Mouse (Mus musculus) cerebellum, adult 18-20 months (tissue): ENCODE results near the gene Camta1.

ENCODE experiments used
- DNase-seq, 2 experiments: peaks; one replicate each; pipeline ENCODE4 v3.0.0; 2021

The Camta1 gene

DNA sequence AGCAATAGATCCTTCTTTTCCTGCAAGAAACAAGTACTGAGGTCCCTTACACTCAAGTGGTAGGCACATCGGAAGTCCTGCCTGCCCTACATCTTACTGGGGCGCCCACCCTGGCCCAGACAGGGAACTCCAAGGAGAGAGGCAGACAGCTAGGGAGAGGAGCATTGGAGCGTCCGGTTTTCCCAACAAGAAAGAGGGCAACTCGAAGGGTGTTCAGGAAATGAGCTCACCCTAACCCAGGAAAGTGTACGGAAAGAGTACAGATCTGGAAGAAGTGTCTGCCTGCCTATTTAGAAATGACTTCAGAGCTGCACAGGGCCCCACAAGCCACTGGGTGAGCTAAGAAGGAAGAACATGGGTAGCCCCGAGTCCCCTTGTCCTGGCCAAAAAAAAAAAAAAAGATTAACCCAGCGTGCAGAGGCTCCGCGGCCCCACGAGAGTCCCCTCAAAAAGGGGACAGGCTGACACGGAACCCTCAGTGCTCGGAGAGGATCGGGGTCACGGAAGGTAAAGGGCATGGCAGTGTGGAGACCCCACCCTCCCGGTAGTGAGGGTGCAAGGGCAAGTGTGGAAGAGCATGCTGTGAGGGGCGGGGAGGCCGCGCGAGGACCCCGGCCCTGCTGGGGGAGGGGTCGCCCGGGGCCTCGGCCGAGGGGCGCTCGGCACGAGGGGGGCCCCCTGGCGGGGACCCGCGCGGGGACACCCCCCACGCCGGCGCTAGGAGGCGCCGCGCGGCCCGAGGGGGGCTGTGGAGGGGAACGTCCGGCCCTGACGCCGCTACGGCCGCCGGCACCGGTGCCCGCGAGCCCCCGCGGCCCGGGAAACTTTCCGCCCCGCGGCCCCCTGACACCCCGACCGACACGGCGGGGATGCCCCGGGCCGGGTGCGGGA lies 990 bp downstream of the Camta1 start:
- peak; percentile 42 to 64 for DNase-seq

DNA sequence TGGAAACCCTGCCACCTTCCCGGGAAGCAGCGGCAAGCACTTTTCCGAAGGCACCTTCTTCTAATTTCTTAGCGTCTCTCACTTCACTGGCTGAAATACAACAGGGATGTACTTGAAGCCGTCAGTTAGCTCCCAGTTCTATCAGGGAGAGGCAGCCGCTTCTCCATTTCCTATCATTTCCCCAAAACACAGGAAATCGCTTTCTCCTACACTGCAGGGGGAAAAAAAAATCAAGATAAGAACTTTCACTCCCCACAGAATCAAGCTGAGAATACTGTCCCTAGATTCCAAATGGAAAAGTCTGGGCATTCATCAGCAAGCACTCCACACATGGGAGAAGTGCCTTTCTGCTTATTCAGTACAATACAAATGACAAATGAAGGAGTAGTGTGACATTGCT lies 2.4 kb downstream of the Camta1 start:
- no peak for DNase-seq

- DNase-seq = peak in 1 of 2 experiments; percentile 26
Observed at GRCm38 (mm10) chr4:151853949-151854348, 7.7 kb downstream of the Camta1 start.

GRCm38 (mm10) chr4:151851179-151851578 lies 10.5 kb downstream of the Camta1 start:
- DNase-seq = no peak

GRCm38 (mm10) chr4:151842591-151842990 lies 19.1 kb downstream of the Camta1 start:
- DNase-seq = no peak

GRCm38 (mm10) chr4:151838518-151838917 lies 23.2 kb downstream of the Camta1 start:
- DNase-seq = peak; percentile 40 to 50

GRCm38 (mm10) chr4:151835860-151836259 lies 25.8 kb downstream of the Camta1 start:
- peak in 1 of 2 experiments; percentile 50 for DNase-seq

GRCm38 (mm10) chr4:151834536-151834935 lies 27.1 kb downstream of the Camta1 start:
- DNase-seq = peak; percentile 49 to 50

- DNase-seq = peak; percentile 44 to 65
Observed at GRCm38 (mm10) chr4:151833940-151834449, 27.7 kb downstream of the Camta1 start.

DNA sequence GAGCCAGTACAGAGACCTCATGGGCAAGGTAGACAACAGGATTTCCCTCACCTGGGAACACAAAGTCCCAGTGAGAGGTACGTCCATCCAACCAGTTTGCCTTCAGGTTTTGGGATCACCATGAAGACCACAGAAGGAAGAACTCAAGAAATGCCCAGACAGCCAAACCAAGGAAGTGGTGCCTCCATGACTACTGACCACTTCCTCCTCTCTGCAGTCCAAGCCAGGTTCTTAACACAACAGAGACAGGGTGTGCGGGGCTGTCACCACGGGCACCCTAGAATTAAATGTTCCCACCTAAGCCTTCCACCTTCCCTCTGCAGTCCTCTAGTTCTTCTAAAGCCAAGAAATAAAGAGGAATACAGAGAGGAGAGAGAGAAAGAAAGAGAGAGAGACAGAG lies 33.8 kb downstream of the Camta1 start:
- DNase-seq = no peak

- DNase-seq = no peak
Observed at GRCm38 (mm10) chr4:151827356-151827755, 34.3 kb downstream of the Camta1 start.

- no peak for DNase-seq
Observed at GRCm38 (mm10) chr4:151823963-151824362, 37.7 kb downstream of the Camta1 start.

GRCm38 (mm10) chr4:151822986-151823385 lies 38.7 kb downstream of the Camta1 start:
- DNase-seq = no peak

DNA sequence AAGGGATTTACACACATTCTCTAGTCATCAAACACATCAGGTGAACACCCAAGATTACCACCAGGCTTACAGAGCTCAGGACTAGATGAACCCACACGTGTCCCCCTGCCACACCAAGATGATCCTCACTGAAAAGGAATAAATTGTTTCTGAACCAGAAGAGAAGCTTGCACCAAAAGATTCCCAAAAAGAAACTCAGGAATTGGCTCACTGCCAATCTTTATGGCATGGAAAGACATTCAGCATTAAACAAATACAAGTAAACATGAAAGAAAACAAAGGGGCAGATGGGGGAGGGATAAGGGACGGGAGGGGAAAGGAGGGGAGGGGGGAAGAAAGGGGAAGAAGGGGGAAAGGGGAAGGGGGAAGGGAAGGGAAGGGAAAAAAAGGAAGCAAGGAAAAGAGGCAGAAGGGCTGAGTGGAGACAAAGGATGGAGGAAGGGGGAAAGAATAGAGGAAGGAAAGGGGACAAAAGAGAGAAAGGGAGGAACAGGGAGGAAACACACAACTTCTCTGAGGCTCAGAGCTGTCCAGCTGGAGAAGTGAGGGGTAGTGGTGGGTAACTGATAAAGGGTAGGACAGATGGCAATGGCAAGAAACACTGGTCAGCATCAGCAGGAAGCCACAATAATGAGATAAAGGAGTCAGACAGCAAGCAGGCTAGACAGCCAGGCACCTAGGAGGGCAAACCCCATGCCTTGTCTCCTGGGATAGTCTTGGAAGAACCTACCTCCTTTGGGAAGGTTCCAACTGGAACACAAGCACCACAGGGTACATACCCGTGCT lies 43.5 kb downstream of the Camta1 start:
- no peak for DNase-seq

DNA sequence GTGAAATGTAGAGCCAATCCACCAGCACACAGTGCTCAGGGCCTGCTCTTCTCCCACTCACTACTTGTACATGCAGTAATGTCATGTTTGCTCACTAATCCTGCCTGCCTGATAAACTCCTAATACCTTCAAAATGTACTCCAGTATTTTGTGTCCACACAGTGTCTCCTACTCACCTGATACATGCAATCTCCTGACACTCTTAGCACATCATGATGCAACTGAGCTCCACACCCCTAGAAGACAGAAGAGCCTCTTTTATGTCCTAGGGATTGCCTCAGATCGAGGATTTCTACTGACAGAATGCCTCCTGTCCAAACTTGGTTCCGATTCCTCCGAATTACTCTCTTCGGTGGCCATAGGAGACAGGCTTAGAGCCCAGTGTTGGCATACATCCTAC lies 48.0 kb downstream of the Camta1 start:
- DNase-seq = no peak

GRCm38 (mm10) chr4:151805685-151806084 lies 56.0 kb downstream of the Camta1 start:
- DNase-seq = no peak

DNA sequence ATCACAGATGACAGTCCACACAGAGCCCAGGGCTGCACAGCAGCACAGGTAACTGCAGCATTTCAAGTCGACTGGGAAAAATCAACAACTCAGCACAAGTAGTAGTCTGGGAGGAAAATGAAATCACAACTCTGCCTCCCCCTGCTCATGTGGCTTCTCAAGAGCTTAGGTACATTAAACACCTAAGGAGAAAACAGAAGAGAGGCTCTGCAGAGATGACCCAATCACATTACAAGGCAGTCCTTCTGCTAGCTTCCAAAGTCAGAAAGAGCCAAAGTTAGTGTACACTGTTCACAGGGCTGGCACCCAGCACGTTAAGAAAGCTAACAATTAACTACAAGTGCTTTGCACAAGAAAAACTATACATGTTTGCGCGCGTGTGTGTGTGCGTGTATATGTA lies 56.6 kb downstream of the Camta1 start:
- no peak for DNase-seq

DNA sequence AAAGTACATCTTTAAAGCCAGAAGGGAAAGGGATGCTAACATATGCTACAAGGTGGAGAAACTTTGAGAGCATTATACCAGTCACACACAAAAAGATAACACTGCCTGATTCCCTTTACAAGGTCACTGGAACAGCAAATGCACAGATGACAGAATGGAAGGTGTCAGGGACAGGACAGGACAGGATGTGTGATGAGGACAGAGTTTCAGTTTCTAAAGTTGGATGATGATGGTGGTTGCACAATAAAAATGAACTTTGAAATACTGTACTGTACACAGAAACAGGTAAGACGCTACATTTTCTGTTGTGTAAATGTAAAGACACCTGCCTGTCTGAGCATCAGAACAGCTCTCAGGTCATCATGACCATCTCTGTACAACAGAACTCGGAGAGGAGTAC lies 57.5 kb downstream of the Camta1 start:
- DNase-seq = no peak

DNA sequence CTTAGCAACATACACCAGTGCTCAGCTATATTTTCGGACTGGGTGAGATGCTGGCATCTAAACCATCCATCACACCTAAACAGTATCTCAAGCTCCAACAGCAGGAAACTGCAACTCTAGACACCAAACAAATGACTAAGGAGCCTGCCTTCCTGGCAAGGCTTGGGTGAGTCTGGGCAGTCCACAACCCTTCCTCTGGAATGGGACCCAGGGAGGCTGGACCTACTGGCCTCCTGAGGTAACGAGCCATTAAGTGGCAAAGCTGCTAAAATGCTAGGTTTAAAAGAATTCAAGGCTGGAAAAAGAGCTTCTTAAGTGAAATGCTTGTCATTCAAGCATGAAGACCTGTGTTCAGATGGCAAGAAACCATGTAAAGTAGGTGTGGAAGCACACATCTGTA lies 63.0 kb downstream of the Camta1 start:
- no peak for DNase-seq

- no peak for DNase-seq
Observed at GRCm38 (mm10) chr4:151793694-151794093, 68.0 kb downstream of the Camta1 start.

GRCm38 (mm10) chr4:151786946-151787705 lies 74.5 kb downstream of the Camta1 start:
- no peak for DNase-seq

- DNase-seq = no peak
Observed at GRCm38 (mm10) chr4:151780511-151780910, 81.2 kb downstream of the Camta1 start.

DNA sequence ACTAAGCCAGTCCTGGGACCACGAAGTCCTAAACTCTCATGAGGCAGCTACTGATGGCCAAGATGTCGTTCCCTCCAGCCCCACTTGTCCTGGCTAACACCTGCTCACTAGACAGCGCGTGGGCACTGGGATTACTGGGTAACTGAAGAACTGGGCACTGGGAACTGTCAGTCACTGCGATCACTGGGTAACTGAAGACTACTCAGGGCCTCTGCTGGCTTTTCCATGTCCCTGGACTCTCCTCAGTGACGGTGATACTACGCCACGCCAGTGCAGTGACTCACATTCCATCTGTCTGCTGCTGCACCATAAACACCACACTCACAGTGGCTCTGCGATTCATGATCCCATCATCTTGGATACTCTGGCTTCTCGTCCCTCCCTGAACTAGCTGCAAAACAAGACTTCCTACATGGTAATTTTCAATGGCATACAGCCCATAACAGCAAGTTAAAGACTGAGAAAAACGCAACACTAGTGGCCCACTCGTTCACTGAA lies 81.7 kb downstream of the Camta1 start:
- no peak for DNase-seq
